Mouse (Mus musculus): ENCODE measurements around the gene Stradb. TPM values are rescaled to one million over a fixed set of nuclear protein-coding genes. Genes with fewer than 3 reads are reported as not detected.
"Not testable (repeated sequence)": the region's sequence is repeated elsewhere in the genome, so short reads cannot be mapped to it uniquely, and the experiment has no call there.

Stradb gene
- total RNA-seq, 2 experiments from 2014 or later, result 255 to 272 TPM

DNA sequence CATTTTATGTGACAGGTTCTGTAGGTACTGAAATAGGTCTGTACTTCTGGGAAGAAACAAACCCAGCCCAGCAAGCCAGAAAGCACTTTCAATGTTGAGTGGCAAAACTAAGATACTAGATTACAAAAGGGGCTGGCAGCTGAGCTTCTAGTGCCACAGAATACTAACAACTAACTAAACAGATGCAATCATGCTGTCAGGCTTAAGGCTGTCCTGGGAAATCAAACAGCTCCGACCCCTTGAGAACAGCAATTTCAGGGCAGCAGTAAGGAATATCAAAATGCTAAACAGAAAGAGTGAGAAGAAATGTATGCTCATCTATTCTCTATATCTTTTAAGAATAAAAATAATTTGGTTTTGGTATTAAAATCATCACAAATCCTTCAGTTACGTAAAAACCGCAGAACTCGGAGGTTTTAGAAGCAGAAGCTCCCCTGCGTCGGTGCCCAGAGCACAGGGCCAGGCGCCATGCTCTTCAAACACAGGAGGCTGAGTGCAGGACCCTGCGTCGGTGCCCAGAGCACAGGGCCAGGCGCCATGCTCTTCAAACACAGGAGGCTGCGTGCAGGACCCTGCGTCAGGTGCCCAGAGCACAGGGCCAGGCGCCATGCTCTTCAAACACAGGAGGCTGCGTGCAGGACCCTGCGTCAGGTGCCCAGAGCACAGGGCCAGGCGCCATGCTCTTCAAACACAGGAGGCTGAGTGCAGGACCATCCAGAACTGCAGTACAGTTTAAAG lies 14.4 kb upstream of the Stradb start:
- ATAC-seq (replicated peaks; ENCODE audit: low FRiP score, poor library complexity, severe bottlenecking), result not testable (repeated sequence)

DNA sequence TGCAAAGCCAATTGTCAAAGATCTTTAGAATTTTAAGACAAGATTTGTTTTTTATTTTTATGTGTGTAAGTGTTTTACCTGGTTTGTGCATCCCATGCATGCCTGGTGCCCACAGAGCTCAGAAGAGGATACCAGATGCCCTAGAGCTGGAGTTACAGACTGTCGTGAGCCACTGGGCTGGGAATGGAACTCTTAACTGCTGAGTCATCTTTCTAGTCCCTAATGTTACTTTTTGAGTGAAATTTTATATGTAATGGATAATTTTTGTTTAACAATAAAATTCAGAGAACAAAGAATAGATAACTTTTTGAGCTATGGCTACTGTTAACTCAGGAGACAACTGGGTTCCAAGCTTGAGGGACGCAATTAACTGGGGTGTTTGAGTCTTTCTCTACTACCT lies 13.6 kb upstream of the Stradb start:
- ATAC-seq (replicated peaks; ENCODE audit: low FRiP score, poor library complexity, severe bottlenecking), result no peak

DNA sequence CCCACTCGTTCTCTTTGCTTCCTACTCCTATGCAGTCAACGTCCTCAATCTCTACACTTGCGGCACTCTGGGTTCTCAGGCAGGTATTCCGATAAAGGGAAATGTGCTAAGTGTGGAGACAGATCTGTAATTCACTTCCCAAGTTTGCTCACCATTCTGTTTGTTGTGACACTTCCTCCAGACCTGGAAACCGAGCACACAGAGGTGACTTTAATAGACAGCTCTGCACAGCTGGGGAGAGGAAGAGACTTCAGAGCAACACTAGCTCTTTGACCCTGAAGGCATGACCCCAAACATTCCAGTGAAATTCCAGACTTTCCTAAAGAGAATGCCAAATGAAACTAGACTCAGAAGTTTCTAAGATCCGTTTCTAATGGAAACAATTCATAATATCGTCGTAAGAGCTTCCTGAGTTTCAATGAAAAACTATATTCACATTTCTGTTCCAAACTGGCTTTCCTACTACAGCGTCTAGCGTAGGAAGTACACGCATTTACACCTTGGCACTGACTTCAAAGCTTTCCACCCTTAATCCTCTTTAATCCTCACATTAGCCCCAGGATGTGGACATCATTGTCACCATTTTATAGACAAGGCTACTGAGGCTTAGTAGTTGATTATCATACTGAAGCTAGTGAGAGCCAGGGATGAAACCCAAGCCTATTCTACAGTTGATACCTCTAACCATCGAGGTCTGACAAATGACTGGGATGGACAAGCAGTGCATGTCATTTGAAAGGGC lies 12.0 kb upstream of the Stradb start:
- no peak for ATAC-seq (replicated peaks; ENCODE audit: low FRiP score, poor library complexity, severe bottlenecking)

DNA sequence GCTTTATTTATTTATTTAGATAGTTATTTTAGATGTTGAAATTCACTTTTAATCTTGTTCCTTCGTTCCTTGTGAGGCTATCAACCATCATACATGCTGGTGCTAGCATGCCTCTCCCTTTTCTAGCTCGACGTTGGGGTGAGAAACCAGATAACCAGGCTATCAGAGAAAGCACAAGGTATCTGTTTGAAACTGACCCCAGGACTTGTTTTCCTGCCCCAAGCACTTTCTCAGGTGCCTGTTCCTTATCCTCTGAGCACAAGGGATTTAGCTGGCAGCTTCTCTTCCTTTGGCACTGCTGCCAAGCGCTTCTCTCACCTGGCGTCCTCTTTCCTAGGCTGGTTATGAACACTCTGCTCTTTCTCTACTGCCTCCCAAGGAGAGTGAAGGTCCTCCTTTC lies 10.9 kb upstream of the Stradb start:
- peak; percentile 78 for ATAC-seq (replicated peaks; ENCODE audit: low FRiP score, poor library complexity, severe bottlenecking)

DNA sequence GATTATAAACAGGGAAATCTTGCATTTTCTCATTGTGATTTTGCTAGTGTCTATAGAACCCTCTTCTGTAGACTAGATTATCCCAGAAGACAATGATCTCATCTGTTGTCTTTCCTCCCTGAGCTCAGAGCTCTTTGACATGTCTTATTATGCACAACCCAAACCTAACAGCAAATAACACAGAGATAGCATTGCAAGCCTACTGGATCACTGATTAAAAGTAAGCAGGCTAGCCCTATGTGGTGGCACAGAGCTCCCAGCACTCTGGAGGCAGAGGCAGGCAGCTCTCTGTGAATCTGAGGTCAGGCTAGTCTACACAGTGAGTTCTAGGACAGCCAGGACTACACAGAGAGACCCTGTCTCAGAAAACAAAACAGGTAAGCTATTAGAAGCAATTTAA lies 10.5 kb upstream of the Stradb start:
- peak; percentile 9; the same call in 1 of the 2 replicates for ATAC-seq (replicated peaks; ENCODE audit: low FRiP score, poor library complexity, severe bottlenecking)

DNA sequence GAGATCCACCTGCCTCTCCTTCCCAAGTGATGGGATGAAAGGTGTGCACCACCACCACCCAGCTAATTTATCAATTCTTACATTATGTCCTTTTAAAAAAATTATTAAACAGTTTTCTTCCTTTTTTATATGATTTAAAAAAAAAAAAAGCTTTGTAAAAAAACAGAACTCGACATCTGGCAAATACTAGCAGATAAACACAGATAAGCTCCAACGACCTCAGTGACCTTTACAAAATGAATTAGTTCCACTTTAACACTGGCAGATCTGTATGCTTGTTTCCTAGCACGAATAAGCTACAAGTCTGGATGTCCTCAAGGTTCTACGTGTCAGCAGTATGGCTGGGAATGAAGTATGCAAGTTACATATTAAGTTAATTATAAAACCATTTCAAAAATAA lies 5.8 kb upstream of the Stradb start:
- ATAC-seq (replicated peaks; ENCODE audit: low FRiP score, poor library complexity, severe bottlenecking), result no peak

DNA sequence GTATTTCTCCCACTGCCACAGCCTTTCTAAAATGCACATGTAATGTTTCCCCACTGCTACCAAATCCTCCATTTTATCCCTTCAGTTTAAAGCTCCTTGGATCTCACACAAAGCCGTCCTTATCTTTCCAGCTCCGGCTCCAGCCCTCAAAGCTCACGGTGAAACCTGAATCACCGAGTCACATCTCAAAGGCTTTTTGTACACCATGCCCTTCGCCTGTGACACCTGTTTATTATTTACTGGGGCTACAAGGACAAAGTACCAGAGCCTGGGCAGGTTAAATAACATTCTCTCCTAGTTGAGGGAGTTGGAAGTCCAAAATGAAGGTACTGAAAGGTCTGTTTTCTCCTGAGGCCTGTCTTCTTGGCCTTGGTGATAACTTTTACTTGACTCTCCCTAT lies 3.3 kb upstream of the Stradb start:
- ATAC-seq (replicated peaks; ENCODE audit: low FRiP score, poor library complexity, severe bottlenecking), result no peak

DNA sequence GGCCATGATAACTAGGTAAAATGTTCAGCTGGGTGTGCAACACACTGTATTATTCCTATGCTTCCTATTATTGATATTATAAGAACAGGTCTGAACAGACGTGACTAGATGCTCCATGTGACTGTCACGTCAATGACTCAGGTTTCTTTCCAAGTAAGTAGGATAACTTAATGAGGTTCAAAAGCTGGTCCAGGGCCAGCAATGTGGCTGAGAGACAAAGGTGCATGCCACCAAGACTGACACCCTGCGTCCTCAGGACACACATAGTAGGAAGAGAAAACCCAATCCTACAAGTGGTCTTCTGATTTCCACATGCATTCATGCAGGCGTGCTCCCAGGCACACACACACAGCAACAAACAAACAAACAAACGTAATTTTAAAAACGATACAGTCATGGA lies 2.2 kb upstream of the Stradb start:
- ATAC-seq (replicated peaks; ENCODE audit: low FRiP score, poor library complexity, severe bottlenecking), result peak; percentile 36

DNA sequence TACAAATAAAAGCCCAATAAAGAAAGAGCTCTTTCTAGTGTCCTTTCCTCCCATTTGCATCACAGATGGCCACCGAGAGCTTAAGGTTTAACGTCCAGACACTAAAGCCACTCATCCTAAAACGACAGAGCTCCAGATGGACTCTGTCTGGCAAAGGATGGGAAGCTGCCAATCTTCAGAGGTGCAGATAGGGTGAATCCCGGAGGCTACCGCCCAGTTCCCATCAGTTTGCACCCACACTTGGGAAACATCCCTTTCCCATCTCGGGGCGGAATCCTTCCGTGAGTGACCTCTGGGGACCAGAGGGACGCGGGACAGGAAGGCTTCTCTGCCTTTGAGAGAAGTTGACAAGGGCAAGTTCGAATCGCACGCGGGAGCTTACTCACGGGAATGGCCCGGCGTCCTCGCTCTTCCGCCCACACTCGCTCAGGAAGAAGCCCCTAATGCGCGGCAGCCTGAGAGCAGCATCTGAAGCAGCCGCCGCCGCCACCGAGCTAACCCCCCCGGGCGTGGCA lies 414 bp upstream of the Stradb start:
- ATAC-seq (replicated peaks; ENCODE audit: low FRiP score, poor library complexity, severe bottlenecking), result peak; percentile 12

DNA sequence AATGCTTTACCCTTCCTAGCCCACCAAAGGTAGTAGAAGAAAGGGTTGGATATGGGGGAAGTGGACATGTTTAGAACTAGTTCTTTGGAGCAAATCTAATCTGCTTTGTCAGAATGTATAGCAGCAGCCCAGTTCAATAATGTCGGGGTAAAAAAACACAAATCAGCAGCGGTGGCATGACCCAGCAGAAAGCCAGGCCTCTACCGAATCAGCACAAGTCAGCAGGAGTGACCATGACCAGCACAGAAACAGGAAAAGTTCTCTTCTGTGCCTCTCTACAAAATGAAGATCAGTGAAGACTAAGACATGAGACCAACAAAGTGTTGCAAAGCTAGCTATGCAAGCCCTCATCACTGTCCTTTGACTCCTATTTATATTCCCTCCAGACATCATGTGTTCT lies 9.0 kb downstream of the Stradb start:
- peak; percentile 59 for ATAC-seq (replicated peaks; ENCODE audit: low FRiP score, poor library complexity, severe bottlenecking)

DNA sequence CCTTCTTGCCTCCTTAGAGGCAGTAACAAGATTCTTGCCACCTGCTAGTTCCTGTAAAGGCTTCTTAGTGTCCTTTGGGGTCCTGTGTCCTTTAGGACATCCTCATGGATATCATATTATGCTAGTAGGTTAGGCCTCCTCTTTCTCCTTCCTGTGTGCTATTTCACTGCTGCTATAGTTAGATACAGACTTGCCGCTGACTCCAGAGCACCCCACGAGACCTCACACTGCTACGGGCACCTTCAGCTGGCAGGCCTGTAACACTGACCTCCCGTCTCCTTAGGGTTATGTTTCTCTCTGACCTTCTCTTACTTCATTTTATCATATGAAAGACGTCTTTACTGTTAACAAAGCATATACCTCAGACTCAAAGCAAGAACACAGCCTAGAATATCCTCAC lies 11.3 kb downstream of the Stradb start:
- ATAC-seq (replicated peaks; ENCODE audit: low FRiP score, poor library complexity, severe bottlenecking), result no peak

DNA sequence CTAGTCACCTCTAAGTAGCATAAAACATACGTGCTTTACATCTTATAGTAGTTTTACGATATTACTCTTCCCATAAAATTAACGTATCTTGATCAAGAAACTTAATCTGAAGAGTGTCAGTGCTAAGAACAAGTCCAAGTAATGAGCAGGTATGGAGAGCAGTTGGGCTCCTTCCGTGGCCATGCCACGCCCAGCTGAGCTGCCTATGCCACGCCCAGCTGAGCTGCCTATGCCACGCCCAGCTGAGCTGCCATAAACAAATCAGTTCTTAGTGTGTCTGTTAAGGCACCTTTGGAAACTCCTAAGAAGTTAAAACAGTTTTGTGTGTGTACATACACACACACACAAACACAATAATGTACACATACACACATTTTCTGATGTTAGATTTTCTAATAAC lies 19.8 kb downstream of the Stradb start:
- ATAC-seq (replicated peaks; ENCODE audit: low FRiP score, poor library complexity, severe bottlenecking), result peak; percentile 97

DNA sequence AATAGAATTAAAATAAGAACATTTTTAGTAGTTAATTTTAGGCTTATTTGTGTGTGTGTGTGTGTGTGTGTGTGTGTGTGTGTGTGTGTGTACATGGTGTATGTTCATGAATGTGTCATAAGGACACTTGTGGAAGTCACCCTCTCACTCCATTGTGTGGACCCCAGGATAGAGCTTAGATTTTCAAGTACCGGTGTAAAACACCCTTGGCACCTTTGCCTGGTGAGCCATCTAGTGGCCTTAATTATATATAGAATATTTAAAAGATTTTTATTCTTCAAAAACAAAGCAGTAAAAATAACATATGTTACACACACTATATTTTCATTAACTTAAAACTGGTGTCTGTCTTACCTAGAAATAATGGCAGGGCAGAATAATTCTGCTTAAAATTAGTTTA lies 20.4 kb downstream of the Stradb start:
- ATAC-seq (replicated peaks; ENCODE audit: low FRiP score, poor library complexity, severe bottlenecking), result no peak

DNA sequence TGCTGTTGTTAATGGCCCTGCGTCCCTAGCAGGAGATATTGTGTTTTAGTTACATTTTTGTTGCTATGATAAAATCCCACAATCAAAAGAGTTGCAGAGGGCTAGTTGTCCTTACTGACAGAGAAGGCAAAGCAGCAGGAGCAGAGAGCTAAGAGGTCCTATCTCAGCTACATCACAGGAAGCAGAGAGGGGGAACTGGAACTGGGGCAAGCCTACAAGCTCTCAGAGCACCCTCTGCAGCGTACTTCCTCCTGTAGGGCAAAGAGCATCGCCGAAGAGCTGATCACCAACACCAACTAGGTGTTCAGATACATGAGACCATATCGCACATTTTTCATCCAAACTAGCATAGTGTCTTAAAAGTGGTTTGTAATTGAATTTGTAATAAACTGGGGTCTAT lies 22.0 kb downstream of the Stradb start:
- ATAC-seq (replicated peaks; ENCODE audit: low FRiP score, poor library complexity, severe bottlenecking), result no peak

DNA sequence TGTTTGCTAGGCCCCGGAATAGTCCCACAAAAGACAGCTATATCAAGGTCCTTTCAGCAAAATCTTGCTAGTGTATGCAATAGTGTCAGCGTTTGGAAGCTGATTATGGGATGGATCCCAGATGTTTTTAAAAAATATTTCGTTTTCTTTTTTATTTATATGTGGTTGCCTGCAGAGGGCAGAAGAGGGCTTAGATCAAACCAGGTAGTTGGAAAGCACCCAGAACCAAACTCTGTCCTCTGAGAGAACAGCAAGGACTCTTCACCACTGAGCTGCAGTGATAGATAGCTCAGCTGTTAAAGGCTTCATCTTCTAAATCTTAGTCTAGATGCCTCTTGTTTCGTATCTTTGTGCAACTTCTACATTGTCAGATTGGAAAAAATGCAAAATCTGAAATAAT lies 35.9 kb downstream of the Stradb start:
- ATAC-seq (replicated peaks; ENCODE audit: low FRiP score, poor library complexity, severe bottlenecking), result peak; percentile 59; the same call in 1 of the 2 replicates

DNA sequence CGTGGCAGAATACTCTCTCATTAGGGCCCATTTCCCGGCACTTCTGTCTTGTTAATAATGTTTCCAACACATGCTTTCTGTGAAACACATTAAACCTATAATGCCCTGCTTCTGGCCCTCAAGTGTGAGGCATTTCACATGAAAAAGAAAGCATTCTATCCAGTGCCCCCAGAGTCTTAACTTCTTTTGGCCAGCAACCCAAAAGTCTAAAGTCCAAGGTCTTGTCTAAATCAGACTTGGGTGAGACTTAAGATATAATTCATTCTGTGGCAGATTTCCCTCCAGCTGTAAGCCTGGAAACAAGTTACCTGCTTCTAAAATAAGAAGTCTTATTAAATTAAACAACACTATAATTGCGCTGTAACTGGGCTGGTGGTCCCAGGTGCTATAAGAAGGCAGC lies 48.2 kb downstream of the Stradb start:
- ATAC-seq (replicated peaks; ENCODE audit: low FRiP score, poor library complexity, severe bottlenecking), result no peak

DNA sequence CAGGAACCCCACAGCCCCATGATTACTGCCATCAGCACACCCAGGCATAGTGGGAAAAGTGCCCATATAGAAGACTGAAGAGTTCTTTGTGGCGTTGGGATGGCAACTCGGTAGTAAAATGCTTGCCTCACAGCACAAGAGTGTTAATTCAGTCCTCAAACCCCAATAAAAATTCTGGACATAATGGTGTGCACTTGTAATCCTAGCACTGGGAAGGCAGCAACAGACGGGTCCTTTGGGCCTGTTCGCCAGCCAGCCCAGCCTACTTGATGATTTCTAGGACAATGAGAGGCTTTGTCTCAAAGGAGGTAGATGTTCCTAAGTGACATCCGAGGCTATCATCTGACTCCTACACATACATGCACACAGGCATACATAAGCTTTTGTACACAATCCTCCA lies 64.4 kb downstream of the Stradb start:
- no peak for ATAC-seq (replicated peaks; ENCODE audit: low FRiP score, poor library complexity, severe bottlenecking)
